Comparison of ENCODE assay signal across 9 mouse cellular contexts in the genomic region with DNA sequence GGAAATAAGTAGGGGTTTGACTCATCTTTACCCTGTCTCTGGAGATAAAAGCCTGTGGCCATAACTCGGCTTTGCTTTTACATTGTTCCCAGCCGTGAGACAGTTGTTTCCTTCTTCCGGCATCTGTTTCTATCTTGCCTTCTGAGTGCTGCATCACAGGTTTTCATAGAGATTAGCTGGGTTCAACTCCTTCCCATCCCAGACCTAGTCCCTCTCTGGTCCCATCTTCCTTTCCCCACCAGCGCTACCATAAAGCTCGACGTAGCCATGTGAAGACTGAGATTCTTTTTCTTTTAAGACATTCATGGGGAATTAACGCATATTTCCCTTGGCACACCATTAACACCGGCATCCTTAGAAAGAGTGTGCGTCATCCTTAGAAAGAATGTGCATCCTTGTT.
A peak's percentile ranks its signal among the peaks of the same experiment; 100 is the strongest.
DNase-seq lines count a peak whose midpoint lies in the region; ATAC-seq lines count a peak whose summit lies in the region.
"Had no signal": no experiment of that assay in that cellular context is flagged by ENCODE, and none has a peak within 500 bp of the region (broad histone marks: within the 10 kb centered on the region; RNA-seq: fewer than 3 reads in every experiment).

No protein-coding gene starts in this region.

- peaks cover 66% of the 10 kb centered on the region for H3K4me1 ChIP-seq in heart, embryonic 13.5 days
- peaks cover 33% of the 10 kb centered on the region for H3K4me1 ChIP-seq in embryonic facial prominence, embryonic 12.5 days
- H3K4me1 ChIP-seq in intestine, embryonic 14.5 days (replicated peaks; ENCODE audit: control insufficient read depth, insufficient read depth, low read length): peaks cover 31% of the 10 kb centered on the region
- peaks cover 35% of the 10 kb centered on the region for H3K4me1 ChIP-seq in midbrain, embryonic 14.5 days (ENCODE audit: control insufficient read depth, insufficient read depth, low read length)

- no peaks in the 10 kb centered on the region for H3K36me3 ChIP-seq in heart, embryonic 13.5 days
- no peaks in the 10 kb centered on the region for H3K36me3 ChIP-seq in embryonic facial prominence, embryonic 12.5 days
- H3K36me3 ChIP-seq in intestine, embryonic 14.5 days (ENCODE audit: control insufficient read depth, insufficient read depth, low read length): no peaks in the 10 kb centered on the region
- H3K36me3 ChIP-seq in midbrain, embryonic 14.5 days (ENCODE audit: control insufficient read depth, insufficient read depth, low read length): no peaks in the 10 kb centered on the region

- no peaks in the 10 kb centered on the region for H3K27me3 ChIP-seq in heart, embryonic 13.5 days (replicated peaks)
- H3K27me3 ChIP-seq in embryonic facial prominence, embryonic 12.5 days: peaks cover 24% of the 10 kb centered on the region
- no peaks in the 10 kb centered on the region for H3K27me3 ChIP-seq in intestine, embryonic 14.5 days (replicated peaks; ENCODE audit: control insufficient read depth, insufficient read depth, low read length)
- H3K27me3 ChIP-seq in midbrain, embryonic 14.5 days (ENCODE audit: control insufficient read depth, insufficient read depth, low read length): peaks cover 5% of the 10 kb centered on the region; the same call in 1 of the 2 replicates

- peak overlapping the region; percentile 71 for H3K4me2 ChIP-seq in heart, embryonic 13.5 days
- peak overlapping the region; percentile 60 for H3K4me2 ChIP-seq in embryonic facial prominence, embryonic 12.5 days (replicated peaks)
- H3K4me2 ChIP-seq in intestine, embryonic 14.5 days (ENCODE audit: low read length): peak overlapping the region; percentile 53
- peak overlapping the region; percentile 52 for H3K4me2 ChIP-seq in midbrain, embryonic 14.5 days (ENCODE audit: low read length)

- intact Hi-C loops in heart, postnatal 25 days (cut with DNase I): loop anchor here (2.0 kb wide), 1 partner anchor 13 kb away; no protein-coding TSS in a partner anchor
- intact Hi-C loops in left cerebral cortex, postnatal 25 days (cut with DNase I): no loop called here

- no peak for ATAC-seq in heart, embryonic 13.5 days (ENCODE audit: extremely low read depth, insufficient number of reproducible peaks, low FRiP score, low TSS enrichment)
- ATAC-seq in embryonic facial prominence, embryonic 12.5 days (ENCODE audit: insufficient number of reproducible peaks, insufficient read depth, low FRiP score, low TSS enrichment): no peak
- 0 out of 2 replicates have a peak, but pooled peaks have one; percentile 3 for ATAC-seq in intestine, embryonic 14.5 days (replicated peaks; ENCODE audit: low FRiP score, low TSS enrichment, low read depth)
- no peak; the same call in 1 of the 2 replicates for ATAC-seq in midbrain, embryonic 14.5 days (ENCODE audit: low FRiP score, low TSS enrichment)
- ATAC-seq in frontal cortex, adult (ENCODE audit: low TSS enrichment): no peak

- WGBS in heart, embryonic 13.5 days: 2% methylated on average over 9 of the region's 9 CpGs
- 1% methylated on average over 9 of the region's 9 CpGs for WGBS in embryonic facial prominence, embryonic 12.5 days
- 5% methylated on average over 9 of the region's 9 CpGs for WGBS in intestine, embryonic 14.5 days
- WGBS in midbrain, embryonic 14.5 days: 1% methylated on average over 9 of the region's 9 CpGs

- H3K9me3 ChIP-seq in heart, embryonic 13.5 days: no peaks in the 10 kb centered on the region
- no peaks in the 10 kb centered on the region for H3K9me3 ChIP-seq in embryonic facial prominence, embryonic 12.5 days
- no peaks in the 10 kb centered on the region for H3K9me3 ChIP-seq in intestine, embryonic 14.5 days (ENCODE audit: control insufficient read depth, low read length)
- no peaks in the 10 kb centered on the region for H3K9me3 ChIP-seq in midbrain, embryonic 14.5 days (ENCODE audit: control insufficient read depth, low read length)

- peak overlapping the region; percentile 91 for H3K27ac ChIP-seq in heart, embryonic 13.5 days (replicated peaks)
- H3K27ac ChIP-seq in embryonic facial prominence, embryonic 12.5 days: no peak overlapping the region
- H3K27ac ChIP-seq in intestine, embryonic 14.5 days (ENCODE audit: low read depth): 0 out of 2 replicates have a peak overlapping the region, but pooled peaks have one; percentile 9
- H3K27ac ChIP-seq in midbrain, embryonic 14.5 days (replicated peaks; ENCODE audit: low read depth, low read length): no peak overlapping the region

- no peak for DNase-seq in heart, postnatal 25 days (ENCODE audit: low spot score)
- DNase-seq in intestine, embryonic 14.5 days (ENCODE audit: low spot score): no peak
- DNase-seq in midbrain, embryonic 14.5 days: peak; percentile 36
- DNase-seq in spleen, postnatal 10 days (ENCODE audit: low spot score in 2 of 2): no peak
- DNase-seq in left cerebral cortex, postnatal 25 days (ENCODE audit: low spot score in 2 of 2): no peak
- DNase-seq: right cerebral cortex, postnatal 14 days had no signal

- H3K4me3 ChIP-seq in heart, embryonic 13.5 days: peak overlapping the region; percentile 62
- H3K4me3 ChIP-seq in embryonic facial prominence, embryonic 12.5 days: peak overlapping the region; percentile 39
- peak overlapping the region; percentile 37 for H3K4me3 ChIP-seq in intestine, embryonic 14.5 days (ENCODE audit: low read depth, low read length)
- H3K4me3 ChIP-seq in midbrain, embryonic 14.5 days (replicated peaks; ENCODE audit: low read depth, low read length): no peak overlapping the region

- peak overlapping the region; percentile 65 for H3K9ac ChIP-seq in heart, embryonic 13.5 days
- 0 out of 2 replicates have a peak overlapping the region, but pooled peaks have one; percentile 5 for H3K9ac ChIP-seq in embryonic facial prominence, embryonic 12.5 days
- H3K9ac ChIP-seq in intestine, embryonic 14.5 days (ENCODE audit: low read length): no peak overlapping the region
- no peak overlapping the region; the same call in 1 of the 2 replicates for H3K9ac ChIP-seq in midbrain, embryonic 14.5 days (replicated peaks; ENCODE audit: low read length)

Comparison
In these comparisons a context has a peak if more than half of its experiments do, and no peak if none do; other contexts are left out.
1. H3K27ac ChIP-seq: peak in heart, embryonic 13.5 days (single experiment) and intestine, embryonic 14.5 days (single experiment); none in embryonic facial prominence, embryonic 12.5 days (single experiment) and midbrain, embryonic 14.5 days (single experiment).
2. H3K9ac ChIP-seq: peak in heart, embryonic 13.5 days (single experiment) and embryonic facial prominence, embryonic 12.5 days (single experiment); none in intestine, embryonic 14.5 days (single experiment) and midbrain, embryonic 14.5 days (single experiment).
3. Peak in every context shown above with its lines, with median percentiles within 50 percentile points of each other: H3K4me2 ChIP-seq.